Mouse (Mus musculus) kidney, adult 2 months (tissue): ENCODE data around the gene Cdh23.

Experiments
- CTCF ChIP-seq: fragments of 200-500 bp; conservative IDR thresholded peaks from 2 replicates; pipeline ENCODE4 v1.5.1; 2011; ENCODE audit warnings: low read depth, mild to moderate bottlenecking, control low read depth, low read length, moderate library complexity, mixed read lengths; ENCODE audit not compliant: insufficient read depth, insufficient read length
- POLR2A ChIP-seq: fragments of 200-500 bp; IDR thresholded peaks from one replicate; pipeline ENCODE4 v1.6.1; 2011; ENCODE audit warnings: low read depth, low read length, control low read depth

DNA sequence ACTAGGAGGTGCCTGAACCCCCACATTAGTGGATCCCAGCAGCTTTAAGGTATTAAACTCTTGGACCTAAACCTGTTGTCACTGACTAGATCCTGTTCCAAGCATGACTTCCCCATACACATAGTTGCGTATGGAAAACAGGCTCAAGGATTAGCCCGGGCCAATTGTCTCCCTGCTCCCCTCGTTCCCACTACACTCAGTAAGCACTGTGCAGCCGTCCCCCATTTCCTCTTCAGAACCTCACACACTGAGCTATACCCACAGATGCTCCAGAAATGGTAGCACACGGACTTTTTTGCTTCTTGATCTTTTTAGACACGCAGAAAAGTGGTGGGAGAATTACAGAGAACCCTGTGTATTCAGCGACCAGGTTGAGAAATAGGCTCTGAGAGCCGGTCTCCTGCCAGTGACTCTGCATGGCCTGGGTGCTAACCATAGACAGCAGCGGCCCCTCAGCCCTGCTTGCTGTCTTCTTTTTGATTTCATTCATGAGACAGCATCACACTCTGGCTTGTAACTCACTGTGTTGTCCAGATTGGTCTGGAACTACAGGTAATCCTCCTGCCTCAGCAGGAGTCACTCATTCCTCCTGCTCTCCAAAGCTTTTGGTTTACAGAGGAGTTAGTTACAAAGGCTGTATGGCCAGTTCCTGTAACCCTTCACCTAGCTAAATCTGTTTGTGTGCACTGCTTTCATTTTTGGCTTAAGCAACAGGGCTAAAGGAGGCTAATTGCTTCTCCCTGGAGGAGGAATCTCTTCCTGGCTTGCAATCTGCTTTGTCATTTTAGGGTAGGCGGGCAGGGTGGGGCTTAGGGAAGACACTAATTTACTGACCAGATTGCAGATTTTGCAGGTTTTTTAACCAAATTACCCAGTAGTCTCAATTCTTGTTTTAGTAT is 413.9 kb downstream of the Cdh23 start:
- TF ChIP-seq POLR2A (no peak), CTCF (no peak)
